Mouse (Mus musculus) small intestine, adult 10 weeks (tissue): Measurements from ENCODE around the gene Tmem156. TPM values are rescaled to one million over a fixed set of nuclear protein-coding genes. Genes with fewer than 3 reads are reported as not detected.

Source experiments
- polyA plus RNA-seq: library from polyadenylated mRNA; stranded (reverse); fragments of 350-450 nt; fragmentation: Illumina TruSeq; extraction: RNeasy Lipid Tissue Mini Kit (QIAGEN cat#74804); gene quantifications from one replicate; pipeline ENCODE4 v1.2.3, GENCODE M21; 2014; ENCODE audit warnings: low replicate concordance

The Tmem156 gene
- 1.8 TPM for polyA plus RNA-seq

DNA sequence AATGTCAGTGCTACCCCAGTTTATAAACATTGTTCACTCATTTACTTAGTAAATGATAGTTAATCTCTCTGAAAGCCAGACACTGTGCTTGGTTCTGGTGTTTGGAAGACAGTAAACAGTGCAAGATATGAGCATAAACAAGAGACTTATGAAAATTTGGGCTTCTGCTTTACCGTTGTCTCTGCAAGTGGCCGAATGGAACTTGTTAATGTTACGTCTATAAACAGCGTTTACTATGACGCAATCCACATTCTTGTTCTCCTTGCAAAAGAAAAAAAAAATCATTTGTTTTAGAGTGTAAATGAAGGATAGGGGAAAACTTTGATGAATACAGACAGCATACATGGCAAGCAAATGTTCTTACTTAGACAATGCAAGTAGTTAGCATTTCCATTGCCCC lies at the start of gene Tmem156:
TSS of gene Tmem156 (minus strand) at position 212 of the 400 bp plus-strand sequence.

DNA sequence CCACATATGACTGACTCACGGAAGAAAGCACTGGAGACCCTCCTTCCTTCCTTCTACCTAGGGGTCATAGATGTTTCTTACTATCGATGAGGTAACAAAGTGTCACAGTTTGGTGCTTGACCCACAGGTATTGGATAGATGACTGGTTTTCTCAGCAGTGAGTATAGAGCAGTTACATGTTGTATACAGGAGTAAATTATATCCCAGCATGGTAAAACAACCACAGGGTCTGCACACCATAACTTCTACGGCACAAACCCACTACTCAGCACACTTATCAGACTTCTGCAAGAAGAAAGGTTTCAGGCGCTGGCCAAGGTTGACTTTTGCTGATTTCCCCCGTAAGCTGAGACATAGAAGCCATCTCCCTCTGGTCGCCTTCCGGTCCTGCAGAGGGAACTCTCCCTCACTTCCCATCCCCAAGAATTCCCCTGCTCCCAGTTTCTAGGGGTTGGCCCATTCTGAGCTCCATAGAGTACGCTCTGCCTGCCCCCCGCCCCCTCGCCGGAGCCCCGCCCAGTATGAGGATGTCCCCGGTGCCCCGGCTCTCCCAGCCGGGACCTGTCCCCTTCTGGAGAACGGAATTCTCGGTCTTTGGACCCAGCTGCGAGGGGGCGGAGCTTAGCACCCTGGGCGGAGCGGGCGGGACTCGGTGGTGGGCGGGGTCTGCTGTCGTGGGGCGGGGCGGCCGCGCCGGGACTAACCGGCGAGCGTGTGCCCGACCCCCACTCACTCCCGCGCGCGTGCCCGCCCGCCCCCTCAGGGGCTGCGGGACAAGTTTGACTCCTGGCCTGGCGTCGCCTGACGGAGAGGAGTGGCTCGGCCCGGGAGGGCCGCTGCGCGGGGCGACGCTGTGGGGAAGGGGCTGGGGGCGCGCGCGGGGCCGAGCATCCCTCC lies 15.2 kb upstream of the Tmem156 start, which contains the start of gene Klhl5:
TSS of gene Klhl5 (plus strand) at position 664 of the 897 bp plus-strand sequence.

Other genes starting within 250 kb of the Tmem156 start
- gene Tlr1, start 158.6 kb downstream of the Tmem156 start, polyA plus RNA-seq = 15.5 TPM
- 1.2 TPM for gene Tlr6, start 132.0 kb downstream of the Tmem156 start, polyA plus RNA-seq
- 39.7 TPM for gene Fam114a1, start 122.1 kb downstream of the Tmem156 start, polyA plus RNA-seq
- gene Klhl5, start 15.4 kb upstream of the Tmem156 start, polyA plus RNA-seq = 21.0 TPM
- 1.8 TPM for gene Wdr19, start 107.6 kb upstream of the Tmem156 start, polyA plus RNA-seq
- gene Rfc1, start 243.5 kb upstream of the Tmem156 start, polyA plus RNA-seq = 13.6 TPM